Mouse (Mus musculus): ENCODE measurements around the gene Clca4a. TPM values are rescaled to one million over a fixed set of nuclear protein-coding genes. Genes with fewer than 3 reads are reported as not detected.

Clca4a gene
- polyA plus RNA-seq, 2 experiments: not detected

GRCm38 (mm10) chr3:144933011-144933491, 41.8 kb downstream of the Clca4a start:
- H3K4me2 ChIP-seq (ENCODE audit: low read depth): no peak overlapping the region
- no peaks in the 10 kb centered on the region for H3K4me1 ChIP-seq (replicated peaks; ENCODE audit: control insufficient read depth in 2 of 2, insufficient read depth in 2 of 2, low read length in 1 of 2)
- no peaks in the 10 kb centered on the region for H3K27me3 ChIP-seq (ENCODE audit: control insufficient read depth, insufficient read depth, low read length)
- TF ChIP-seq EP300 (IDR thresholded peaks at IDR 0.05; ENCODE audit: low read depth) (no peak), CTCF (IDR thresholded peaks at IDR 0.05; ENCODE audit: low read depth) (no peak)
- no peaks in the 10 kb centered on the region for H3K9me3 ChIP-seq (ENCODE audit: control insufficient read depth, low read length)
- no peak for DNase-seq (ENCODE audit: low read depth in 3 of 3, low spot score in 3 of 3)
- H3K4me3 ChIP-seq (ENCODE audit: insufficient read depth in 1 of 2, low read depth in 2 of 2, low read length in 2 of 2): no peak overlapping the region
- H3K36me3 ChIP-seq (replicated peaks; ENCODE audit: control insufficient read depth, insufficient read depth, low read depth): no peaks in the 10 kb centered on the region
- 40% methylated on average over 1 of the region's 1 CpGs for WGBS (ENCODE audit: insufficient replicate concordance)
- H3K27ac ChIP-seq: no peak overlapping the region
- H3K9ac ChIP-seq (replicated peaks): no peak overlapping the region
- 0 out of 2 replicates have a peak, but pooled peaks have one; percentile 31 for ATAC-seq (ENCODE audit: insufficient read depth)

- Histone ChIP-seq H3K27ac (no peak within 1 kb of the TSS), H3K4me3 (ENCODE audit: insufficient read depth in 1 of 2, low read depth in 2 of 2, low read length in 2 of 2) (no peak within 1 kb of the TSS), H3K9ac (replicated peaks) (no peak within 1 kb of the TSS), H3K4me1 (replicated peaks; ENCODE audit: control insufficient read depth in 2 of 2, insufficient read depth in 2 of 2, low read length in 1 of 2) (no peaks in the 10 kb centered on the region), H3K36me3 (replicated peaks; ENCODE audit: control insufficient read depth, insufficient read depth, low read depth) (no peaks in the 10 kb centered on the region), H3K9me3 (ENCODE audit: control insufficient read depth, low read length) (no peaks in the 10 kb centered on the region), H3K27me3 (ENCODE audit: control insufficient read depth, insufficient read depth, low read length) (no peaks in the 10 kb centered on the region), H3K4me2 (ENCODE audit: low read depth) (no peak within 1 kb of the TSS)
- no peak for TF ChIP-seq CTCF (IDR thresholded peaks at IDR 0.05; ENCODE audit: low read depth)
- TF ChIP-seq EP300 (IDR thresholded peaks at IDR 0.05; ENCODE audit: low read depth): no peak
- ATAC-seq (ENCODE audit: insufficient read depth): no peak
- no peak for DNase-seq (ENCODE audit: low read depth in 3 of 3, low spot score in 3 of 3)
Measured at GRCm38 (mm10) chr3:144932335-144932734, 42.5 kb downstream of the Clca4a start, which contains the start of gene Clca4b. Gene Clca4b, minus strand, starts transcription at chr3:144932529.

GRCm38 (mm10) chr3:144914014-144914413, 60.8 kb downstream of the Clca4a start:
- DNase-seq (ENCODE audit: low read depth in 3 of 3, low spot score in 3 of 3) (no peak), ATAC-seq (ENCODE audit: insufficient read depth) (no peak)
- no peak overlapping the region for H3K27ac ChIP-seq
- no peaks in the 10 kb centered on the region for H3K4me1 ChIP-seq (replicated peaks; ENCODE audit: control insufficient read depth in 2 of 2, insufficient read depth in 2 of 2, low read length in 1 of 2)
- no peaks in the 10 kb centered on the region for H3K27me3 ChIP-seq (ENCODE audit: control insufficient read depth, insufficient read depth, low read length)
- H3K4me2 ChIP-seq (ENCODE audit: low read depth): no peak overlapping the region
- H3K9me3 ChIP-seq (ENCODE audit: control insufficient read depth, low read length): no peaks in the 10 kb centered on the region
- no peaks in the 10 kb centered on the region for H3K36me3 ChIP-seq (replicated peaks; ENCODE audit: control insufficient read depth, insufficient read depth, low read depth)
- TF ChIP-seq EP300 (IDR thresholded peaks at IDR 0.05; ENCODE audit: low read depth): no peak
- TF ChIP-seq CTCF (IDR thresholded peaks at IDR 0.05; ENCODE audit: low read depth): no peak
- WGBS (ENCODE audit: insufficient replicate concordance): 48% methylated on average over 2 of the region's 2 CpGs
- H3K4me3 ChIP-seq (ENCODE audit: insufficient read depth in 1 of 2, low read depth in 2 of 2, low read length in 2 of 2): no peak overlapping the region
- H3K9ac ChIP-seq (replicated peaks): no peak overlapping the region

Other genes starting within 250 kb of the Clca4a start
- 4.0 and 5.4 TPM in 2 replicates for gene Clca3a1, start 214.1 kb downstream of the Clca4a start, polyA plus RNA-seq (2012; rRNA removed)
- 3.0 and 4.2 TPM in 2 replicates for gene Clca3a1, start 214.1 kb downstream of the Clca4a start, polyA plus RNA-seq (2014; fragmentation: Nextera tagmentation; extraction: Ambion mirVana)
- gene Clca3a2, start 155.6 kb downstream of the Clca4a start, polyA plus RNA-seq (2012; rRNA removed): not detected in 2 replicates
- not detected in 2 replicates for gene Clca3a2, start 155.6 kb downstream of the Clca4a start, polyA plus RNA-seq (2014; fragmentation: Nextera tagmentation; extraction: Ambion mirVana)
- gene Clca3b, start 125.7 kb downstream of the Clca4a start, polyA plus RNA-seq (2012; rRNA removed): not detected in 2 replicates
- not detected in 2 replicates for gene Clca3b, start 125.7 kb downstream of the Clca4a start, polyA plus RNA-seq (2014; fragmentation: Nextera tagmentation; extraction: Ambion mirVana)
- gene Clca4b, start 42.5 kb downstream of the Clca4a start, polyA plus RNA-seq (2012; rRNA removed): not detected in 2 replicates
- not detected in 2 replicates for gene Clca4b, start 42.5 kb downstream of the Clca4a start, polyA plus RNA-seq (2014; fragmentation: Nextera tagmentation; extraction: Ambion mirVana)
- not detected in 2 replicates for gene Clca1, start 57.7 kb upstream of the Clca4a start, polyA plus RNA-seq (2012; rRNA removed)
- gene Clca1, start 57.7 kb upstream of the Clca4a start, polyA plus RNA-seq (2014; fragmentation: Nextera tagmentation; extraction: Ambion mirVana): not detected in 2 replicates
- gene Clca2, start 124.4 kb upstream of the Clca4a start, polyA plus RNA-seq (2012; rRNA removed): not detected in 2 replicates
- not detected in 2 replicates for gene Clca2, start 124.4 kb upstream of the Clca4a start, polyA plus RNA-seq (2014; fragmentation: Nextera tagmentation; extraction: Ambion mirVana)
- gene Odf2l, start 143.5 kb upstream of the Clca4a start, polyA plus RNA-seq (2012; rRNA removed): 3.9 and 5.6 TPM in 2 replicates
- gene Odf2l, start 143.5 kb upstream of the Clca4a start, polyA plus RNA-seq (2014; fragmentation: Nextera tagmentation; extraction: Ambion mirVana): 4.9 and 7.6 TPM in 2 replicates